Mouse (Mus musculus) bone marrow, adult 2 months (tissue): ENCODE measurements around the gene Kctd8.

ENCODE experiments used
- CTCF ChIP-seq: fragments of 200-500 bp; IDR thresholded peaks from 2 replicates; pipeline ENCODE4 v1.5.1; 2011; ENCODE audit warnings: low read length, control low read depth; ENCODE audit not compliant: control insufficient read depth, insufficient read depth
- POLR2A ChIP-seq: fragments of 200-500 bp; IDR thresholded peaks from 2 replicates; pipeline ENCODE4 v1.6.1; 2011; ENCODE audit warnings: low read depth, mild to moderate bottlenecking, control low read depth, low read length, borderline replicate concordance; ENCODE audit not compliant: control insufficient read depth

- TF ChIP-seq CTCF (no peak), POLR2A (no peak)
These were observed 37.6 kb upstream of the Kctd8 start for GRCm38 (mm10) chr5:69379072-69379471.
